8 mouse cellular contexts compared by ENCODE assay signal in genomic region chr11:83426964-83427363, GRCm38 (mm10). TPM values are rescaled to one million over a fixed set of nuclear protein-coding genes. Genes with fewer than 3 reads are reported as not detected.
DNase-seq lines count a peak whose midpoint lies in the region; ATAC-seq and TF ChIP-seq lines count a peak whose summit lies in the region.

No protein-coding gene starts in this region.

- H3K36me3 ChIP-seq in limb, embryonic 15.5 days, result no peaks in the 10 kb centered on the region
- H3K36me3 ChIP-seq in splenic B cell, adult 2 months (ENCODE audit: control insufficient read depth, insufficient read depth, low read length, poor library complexity, severe bottlenecking), result no peaks in the 10 kb centered on the region

- H3K4me3 ChIP-seq in layer of hippocampus, adult 2 months, result peak overlapping the region; percentile 38
- H3K4me3 ChIP-seq in limb, embryonic 15.5 days, result no peak overlapping the region

- 0 out of 2 replicates have a peak overlapping the region, but pooled peaks have one; percentile 22 for H3K4me2 ChIP-seq in limb, embryonic 15.5 days

- DNase-seq in CD4-positive, CD25-positive, alpha-beta regulatory T cell, adult 2 months (ENCODE audit: low read depth, low spot score), result peak; percentile 30
- DNase-seq in layer of hippocampus, adult 2 months (ENCODE audit: low spot score in 2 of 2), result no peak
- DNase-seq in layer of hippocampus, adult 8-10 months (ENCODE audit: low spot score in 2 of 2), result no peak
- DNase-seq in splenic B cell, adult 2 months (ENCODE audit: low read depth, low spot score), result peak; percentile 36
- no peak for DNase-seq in gastrocnemius, adult 18-20 months (ENCODE audit: low spot score)
- DNase-seq in cerebellum, adult 18-20 months, result no peak

- H3K27ac ChIP-seq in layer of hippocampus, adult 2 months, result no peak overlapping the region
- no peak overlapping the region for H3K27ac ChIP-seq in limb, embryonic 15.5 days

- H3K4me1 ChIP-seq in limb, embryonic 15.5 days, result peaks cover 4% of the 10 kb centered on the region; the same call in 1 of the 2 replicates

- no peak for ATAC-seq in CD4-positive, CD25-positive, alpha-beta regulatory T cell, adult 4 months
- no peak for ATAC-seq in limb, embryonic 15.5 days (ENCODE audit: insufficient number of reproducible peaks, low FRiP score, low TSS enrichment, low read depth)

- TF ChIP-seq CTCF in layer of hippocampus, adult 2 months (conservative IDR thresholded peaks at IDR 0.05), result no peak

- 20% methylated on average over 17 of the region's 17 CpGs for WGBS in limb, embryonic 15.5 days

- no peak overlapping the region for H3K9ac ChIP-seq in limb, embryonic 15.5 days

- H3K9me3 ChIP-seq in limb, embryonic 15.5 days, result no peaks in the 10 kb centered on the region

- peaks cover 62% of the 10 kb centered on the region for H3K27me3 ChIP-seq in limb, embryonic 15.5 days
- H3K27me3 ChIP-seq in splenic B cell, adult 2 months (ENCODE audit: control insufficient read depth, insufficient read depth, low read length, poor library complexity, severe bottlenecking), result no peaks in the 10 kb centered on the region

RNA-seq across cellular contexts. Expression of gene Gas2l2, which starts 2.3 kb away (rescaled TPM):
- not detected for polyA plus RNA-seq in CD4-positive, CD25-positive, alpha-beta regulatory T cell, adult 4 months (2017; shearing (Covaris generic))
- total RNA-seq in layer of hippocampus, adult 2 months (2021), result under 1 TPM in 1 of 2 experiments, not detected in 1; 0.28 TPM
- total RNA-seq in layer of hippocampus, adult 8-10 months (2022), result under 1 TPM; 0.43 to 0.56 (median 0.48) TPM
- polyA plus RNA-seq in limb, embryonic 15.5 days (2015; fragmentation: Nextera tagmentation; extraction: Ambion mirVana), result 0.05 TPM in 1 of 2 replicates, not detected in the other
- total RNA-seq in gastrocnemius, adult 18-20 months (2021), result not detected

RNA-seq across cellular contexts. Expression of gene 1700020L24Rik, which starts 10.5 kb away (rescaled TPM):
- polyA plus RNA-seq in CD4-positive, CD25-positive, alpha-beta regulatory T cell, adult 4 months (2017; shearing (Covaris generic)), result under 1 TPM in 1 of 2 experiments, not detected in 1; 0.85 TPM
- total RNA-seq in layer of hippocampus, adult 2 months (2021), result not detected
- under 1 TPM in 2 of 4 experiments, not detected in 2; 0.40 to 0.51 TPM for total RNA-seq in layer of hippocampus, adult 8-10 months (2022)
- polyA plus RNA-seq in limb, embryonic 15.5 days (2015; fragmentation: Nextera tagmentation; extraction: Ambion mirVana), result 0.35 and 0.64 TPM in 2 replicates
- total RNA-seq in gastrocnemius, adult 18-20 months (2021), result not detected

RNA-seq across cellular contexts. Expression of gene Rasl10b, which starts 18.0 kb away (rescaled TPM):
- not detected for polyA plus RNA-seq in CD4-positive, CD25-positive, alpha-beta regulatory T cell, adult 4 months (2017; shearing (Covaris generic))
- 100 to 1,000 TPM; 229 to 234 TPM for total RNA-seq in layer of hippocampus, adult 2 months (2021)
- 100 to 1,000 TPM; 202 to 211 (median 208) TPM for total RNA-seq in layer of hippocampus, adult 8-10 months (2022)
- 2.3 and 2.8 TPM in 2 replicates for polyA plus RNA-seq in limb, embryonic 15.5 days (2015; fragmentation: Nextera tagmentation; extraction: Ambion mirVana)
- total RNA-seq in gastrocnemius, adult 18-20 months (2021), result under 1 TPM; 0.48 to 0.90 TPM

RNA-seq across cellular contexts. Expression of gene Mmp28, which starts 35.9 kb away (rescaled TPM):
- polyA plus RNA-seq in CD4-positive, CD25-positive, alpha-beta regulatory T cell, adult 4 months (2017; shearing (Covaris generic)), result not detected
- total RNA-seq in layer of hippocampus, adult 2 months (2021), result 1 to 10 TPM; 3.0 to 3.3 TPM
- total RNA-seq in layer of hippocampus, adult 8-10 months (2022), result 1 to 10 TPM; 2.9 to 3.8 (median 3.7) TPM
- polyA plus RNA-seq in limb, embryonic 15.5 days (2015; fragmentation: Nextera tagmentation; extraction: Ambion mirVana), result 2.7 and 3.4 TPM in 2 replicates
- 1 to 10 TPM; 1.4 TPM for total RNA-seq in gastrocnemius, adult 18-20 months (2021)

RNA-seq across cellular contexts. Expression of gene Taf15, which starts 45.9 kb away (rescaled TPM):
- 10 to 100 TPM; 20.6 to 22.0 TPM for polyA plus RNA-seq in CD4-positive, CD25-positive, alpha-beta regulatory T cell, adult 4 months (2017; shearing (Covaris generic))
- total RNA-seq in layer of hippocampus, adult 2 months (2021), result 10 to 100 TPM; 81.2 to 93.6 TPM
- total RNA-seq in layer of hippocampus, adult 8-10 months (2022), result 10 to 100 TPM; 67.6 to 80.2 (median 69.6) TPM
- polyA plus RNA-seq in limb, embryonic 15.5 days (2015; fragmentation: Nextera tagmentation; extraction: Ambion mirVana), result 10.5 and 12.1 TPM in 2 replicates
- 10 to 100 TPM; 18.6 to 21.3 TPM for total RNA-seq in gastrocnemius, adult 18-20 months (2021)

Comparison
In these comparisons a context has a peak if more than half of its experiments do, and no peak if none do; other contexts are left out.
1. DNase-seq: peak in CD4-positive, CD25-positive, alpha-beta regulatory T cell, adult 2 months (single experiment) and splenic B cell, adult 2 months (single experiment); none in layer of hippocampus, adult 2 months (0 of 2), layer of hippocampus, adult 8-10 months (0 of 2), gastrocnemius, adult 18-20 months (single experiment) and cerebellum, adult 18-20 months (0 of 2).
2. RNA of gene Rasl10b, which starts 18.0 kb away (total RNA-seq): 229 to 234 TPM in layer of hippocampus, adult 2 months and 202 to 211 TPM in layer of hippocampus, adult 8-10 months; 0.48 to 0.90 TPM in gastrocnemius, adult 18-20 months; every median in the first group is over 100 times any median in the second.